Mouse (Mus musculus) embryonic facial prominence, embryonic 12.5 days (tissue): ENCODE results near the gene Rgp1. TPM values are rescaled to one million over a fixed set of nuclear protein-coding genes. Genes with fewer than 3 reads are reported as not detected.
A peak's percentile ranks its signal among the peaks of the same experiment; 100 is the strongest.

Source experiments
- ATAC-seq: fragments of 200-750 bp; cut with Nextera tagmentation; 2 replicates; pipeline ENCODE4 v1.8.0; 2017; ENCODE audit not compliant: insufficient number of reproducible peaks, insufficient read depth, low FRiP score, low TSS enrichment
- H3K27ac ChIP-seq: fragments of 300-500 bp; sonication (generic); 2 replicates; pipeline ENCODE4 v1.5.1; 2016; ENCODE audit warnings: mild to moderate bottlenecking
- H3K27me3 ChIP-seq: fragments of 300-500 bp; sonication (generic); 2 replicates; pipeline ENCODE4 v1.6.1; 2016; ENCODE audit warnings: mild to moderate bottlenecking, moderate library complexity
- H3K36me3 ChIP-seq: fragments of 300-500 bp; sonication (generic); 2 replicates; pipeline ENCODE4 v1.6.1; 2016; ENCODE audit warnings: mild to moderate bottlenecking
- H3K4me1 ChIP-seq: fragments of 300-500 bp; sonication (generic); 2 replicates; pipeline ENCODE4 v1.6.1; 2016
- H3K4me2 ChIP-seq: fragments of 300-500 bp; sonication (generic); replicated peaks from 2 replicates; pipeline ENCODE4 v1.6.1; 2016; ENCODE audit warnings: mild to moderate bottlenecking, moderate library complexity
- H3K4me3 ChIP-seq: fragments of 300-500 bp; sonication (generic); 2 replicates; pipeline ENCODE4 v1.5.1; 2016; ENCODE audit warnings: mild to moderate bottlenecking
- H3K9ac ChIP-seq: fragments of 300-500 bp; sonication (generic); 2 replicates; pipeline ENCODE4 v1.6.1; 2016; ENCODE audit warnings: mild to moderate bottlenecking, moderate library complexity
- H3K9me3 ChIP-seq: fragments of 300-500 bp; sonication (generic); 2 replicates; pipeline ENCODE4 v1.6.1; 2016; ENCODE audit warnings: mild to moderate bottlenecking, moderate library complexity
- WGBS: fragments of 180-500 bp; shearing (Covaris S2); methylation state at CpG from one replicate; pipeline ENCODE4 v1.1.7; 2016; 5-methylcytosine and 5-hydroxymethylcytosine counted together
- polyA plus RNA-seq: library from polyadenylated mRNA; unstranded; fragments of >200 nt; fragmentation: Nextera tagmentation; extraction: Ambion mirVana; gene quantifications from 2 replicates; pipeline ENCODE4 v1.2.1, GENCODE M21; 2016

The Rgp1 gene
- polyA plus RNA-seq, 1 experiment from 2014 or later = 33.8 TPM

- H3K9me3 ChIP-seq = no peaks in the 10 kb centered on the region
- no peak overlapping the region for H3K4me3 ChIP-seq
- H3K4me2 ChIP-seq = no peak overlapping the region
- no peak for ATAC-seq
- peaks cover 16% of the 10 kb centered on the region for H3K4me1 ChIP-seq
- H3K27ac ChIP-seq = no peak overlapping the region
- no peaks in the 10 kb centered on the region for H3K27me3 ChIP-seq
- H3K9ac ChIP-seq = no peak overlapping the region
- H3K36me3 ChIP-seq = peaks cover 76% of the 10 kb centered on the region
Measured at GRCm38 (mm10) chr4:43553891-43554290, 24.6 kb upstream of the Rgp1 start.

GRCm38 (mm10) chr4:43555926-43556325 lies 22.6 kb upstream of the Rgp1 start:
- no peak overlapping the region for H3K27ac ChIP-seq
- ATAC-seq = no peak
- no peak overlapping the region for H3K4me2 ChIP-seq
- H3K27me3 ChIP-seq = no peaks in the 10 kb centered on the region
- no peak overlapping the region for H3K9ac ChIP-seq
- peaks cover 37% of the 10 kb centered on the region for H3K4me1 ChIP-seq
- H3K36me3 ChIP-seq = peaks cover 56% of the 10 kb centered on the region
- no peaks in the 10 kb centered on the region for H3K9me3 ChIP-seq
- 95% methylated on average over 7 of the region's 7 CpGs for WGBS
- no peak overlapping the region for H3K4me3 ChIP-seq

GRCm38 (mm10) chr4:43558028-43558630 lies 20.4 kb upstream of the Rgp1 start:
- Histone ChIP-seq H3K36me3 (peaks cover 36% of the 10 kb centered on the region), H3K9ac (peak overlapping the region; percentile 47; the same call in 1 of the 2 replicates), H3K9me3 (no peaks in the 10 kb centered on the region), H3K27ac (peak overlapping the region; percentile 87), H3K4me2 (peak overlapping the region; percentile 41), H3K27me3 (no peaks in the 10 kb centered on the region), H3K4me1 (peaks cover 43% of the 10 kb centered on the region), H3K4me3 (peak overlapping the region; percentile 18)
- 18% methylated on average over 5 of the region's 5 CpGs for WGBS
- no peak for ATAC-seq

- peaks cover 29% of the 10 kb centered on the region for H3K36me3 ChIP-seq
- peak overlapping the region; percentile 41 for H3K4me2 ChIP-seq
- H3K27ac ChIP-seq = peak overlapping the region; percentile 87
- no peak for ATAC-seq
- peak overlapping the region; percentile 47 for H3K9ac ChIP-seq
- peaks cover 50% of the 10 kb centered on the region for H3K4me1 ChIP-seq
- H3K27me3 ChIP-seq = no peaks in the 10 kb centered on the region
- H3K9me3 ChIP-seq = no peaks in the 10 kb centered on the region
- 17% methylated on average over 13 of the region's 13 CpGs for whole genome bisulfite sequencing
- H3K4me3 ChIP-seq = peak overlapping the region; percentile 18
Measured at GRCm38 (mm10) chr4:43558631-43559356, 19.7 kb upstream of the Rgp1 start.

- H3K4me3 ChIP-seq = peak overlapping the region; percentile 93; the same call in 1 of the 2 replicates
- peak overlapping the region; percentile 26; the same call in 1 of the 2 replicates for H3K27ac ChIP-seq
- 0 out of 2 replicates have a peak overlapping the region, but pooled peaks have one; percentile 1 for H3K9ac ChIP-seq
- H3K36me3 ChIP-seq = peaks cover 22% of the 10 kb centered on the region
- H3K4me1 ChIP-seq = peaks cover 52% of the 10 kb centered on the region
- H3K4me2 ChIP-seq = peak overlapping the region; percentile 82
- whole genome bisulfite sequencing = 66% methylated on average over 13 of the region's 13 CpGs
- H3K27me3 ChIP-seq = no peaks in the 10 kb centered on the region
- no peaks in the 10 kb centered on the region for H3K9me3 ChIP-seq
- no peak for ATAC-seq
Measured at GRCm38 (mm10) chr4:43559519-43560242, 18.8 kb upstream of the Rgp1 start.

- peak overlapping the region; percentile 26; the same call in 1 of the 2 replicates for H3K27ac ChIP-seq
- 20% methylated on average over 6 of the region's 6 CpGs for WGBS
- no peak for ATAC-seq
- peak overlapping the region; percentile 93 for H3K4me3 ChIP-seq
- peaks cover 22% of the 10 kb centered on the region for H3K36me3 ChIP-seq
- no peaks in the 10 kb centered on the region for H3K9me3 ChIP-seq
- peaks cover 52% of the 10 kb centered on the region for H3K4me1 ChIP-seq
- 0 out of 2 replicates have a peak overlapping the region, but pooled peaks have one; percentile 1 for H3K9ac ChIP-seq
- H3K27me3 ChIP-seq = no peaks in the 10 kb centered on the region
- peak overlapping the region; percentile 82 for H3K4me2 ChIP-seq
Measured at GRCm38 (mm10) chr4:43560243-43560611, 18.3 kb upstream of the Rgp1 start.

GRCm38 (mm10) chr4:43560976-43561375 lies 17.5 kb upstream of the Rgp1 start:
- Histone ChIP-seq H3K4me3 (peak overlapping the region; percentile 93), H3K9ac (peak overlapping the region; percentile 95), H3K27ac (peak overlapping the region; percentile 99; the same call in 1 of the 2 replicates), H3K9me3 (no peaks in the 10 kb centered on the region), H3K4me1 (peaks cover 52% of the 10 kb centered on the region), H3K4me2 (peak overlapping the region; percentile 82), H3K27me3 (no peaks in the 10 kb centered on the region), H3K36me3 (peaks cover 22% of the 10 kb centered on the region)
- WGBS = 30% methylated on average over 2 of the region's 2 CpGs
- no peak for ATAC-seq

- WGBS = 3% methylated on average over 16 of the region's 16 CpGs
- ATAC-seq = 0 out of 2 replicates have a peak, but pooled peaks have one; percentile 23
- H3K9ac ChIP-seq = peak overlapping the region; percentile 95
- peak overlapping the region; percentile 99 for H3K27ac ChIP-seq
- peaks cover 52% of the 10 kb centered on the region for H3K4me1 ChIP-seq
- H3K4me2 ChIP-seq = peak overlapping the region; percentile 82
- H3K36me3 ChIP-seq = peaks cover 22% of the 10 kb centered on the region
- H3K27me3 ChIP-seq = no peaks in the 10 kb centered on the region
- no peaks in the 10 kb centered on the region for H3K9me3 ChIP-seq
- peak overlapping the region; percentile 93 for H3K4me3 ChIP-seq
Measured at GRCm38 (mm10) chr4:43561436-43561996, 17.0 kb upstream of the Rgp1 start.

- under 1% methylated on average over 62 of the region's 62 CpGs for WGBS
- H3K27ac ChIP-seq = peak within 1 kb of the TSS; percentile 99
- peaks cover 52% of the 10 kb centered on the region for H3K4me1 ChIP-seq
- peak within 1 kb of the TSS; percentile 82 for H3K4me2 ChIP-seq
- ATAC-seq = peak; percentile 93
- peak within 1 kb of the TSS; percentile 93 for H3K4me3 ChIP-seq
- no peaks in the 10 kb centered on the region for H3K27me3 ChIP-seq
- peak within 1 kb of the TSS; percentile 95 for H3K9ac ChIP-seq
- no peaks in the 10 kb centered on the region for H3K9me3 ChIP-seq
- H3K36me3 ChIP-seq = peaks cover 27% of the 10 kb centered on the region
Measured at GRCm38 (mm10) chr4:43561997-43562768, 16.3 kb upstream of the Rgp1 start, which contains the start of the genes Creb3 and Tln1. TSS of gene Creb3 (plus strand) at chr4:43562332. TSS of gene Tln1 (minus strand) at chr4:43562691.

GRCm38 (mm10) chr4:43562769-43563600 lies 15.5 kb upstream of the Rgp1 start:
- Histone ChIP-seq H3K4me1 (peaks cover 44% of the 10 kb centered on the region), H3K27ac (peak overlapping the region; percentile 99; the same call in 1 of the 2 replicates), H3K4me3 (peak overlapping the region; percentile 93), H3K9ac (peak overlapping the region; percentile 95), H3K9me3 (no peaks in the 10 kb centered on the region), H3K36me3 (peaks cover 35% of the 10 kb centered on the region), H3K27me3 (no peaks in the 10 kb centered on the region), H3K4me2 (peak overlapping the region; percentile 82)
- WGBS = 7% methylated on average over 22 of the region's 22 CpGs
- ATAC-seq = peak; percentile 2; the same call in 1 of the 2 replicates
